Mouse (Mus musculus): ENCODE data around the gene Med16. TPM values are rescaled to one million over a fixed set of nuclear protein-coding genes. Genes with fewer than 3 reads are reported as not detected.
"Not testable (repeated sequence)": the region's sequence is repeated elsewhere in the genome, so short reads cannot be mapped to it uniquely, and the experiment has no call there.

Med16 gene
- total RNA-seq, 1 experiment = 21.0 TPM

DNA sequence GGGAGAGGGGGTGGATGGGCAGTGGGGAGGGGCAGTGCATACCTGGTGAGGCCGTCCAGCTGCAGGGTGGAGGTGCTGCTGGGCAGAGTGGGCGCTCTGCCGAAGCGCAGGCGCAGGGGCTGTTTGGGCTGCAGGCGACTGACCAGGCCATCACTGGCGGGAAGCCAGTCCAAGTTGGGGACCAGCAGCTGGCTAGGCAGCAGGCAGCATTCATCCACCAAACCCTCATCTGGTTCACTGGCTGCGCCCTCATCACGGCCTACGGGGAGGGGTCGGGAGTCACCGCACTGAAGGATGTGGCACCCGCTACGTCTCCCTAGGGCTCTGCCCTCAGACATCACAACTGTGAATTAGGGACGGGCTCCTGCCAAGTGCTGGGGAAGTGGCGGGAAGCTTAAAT lies 12.4 kb downstream of the Med16 start:
- in situ Hi-C loops (cut with MboI; ENCODE audit: low sequenced_read_pairs in 2 of 2, unreplicated experiment in 2 of 2) = no loop called here
- Histone ChIP-seq H3K4me3 (ENCODE audit: insufficient read depth in 1 of 2, low read depth in 1 of 2, low read length in 2 of 2, poor library complexity in 1 of 2, severe bottlenecking in 1 of 2) (no peak overlapping the region), H3K9ac (ENCODE audit: insufficient read depth, low read depth, low read length, poor library complexity, severe bottlenecking) (no peak overlapping the region), H3K27ac (ENCODE audit: insufficient read depth, low read depth, low read length, poor library complexity, severe bottlenecking) (no peak overlapping the region), H3K4me1 (ENCODE audit: control insufficient read depth in 2 of 2, insufficient read depth in 2 of 2, low read length in 2 of 2, poor library complexity in 1 of 2) (peaks cover 1 to 14% of the 10 kb centered on the region in 2 experiments; a peak in 1 of 4 replicates), H3K36me3 (ENCODE audit: control insufficient read depth, insufficient read depth, low read length, poor library complexity, severe bottlenecking) (peaks cover 4% of the 10 kb centered on the region; the same call in 1 of the 2 replicates), H3K9me3 (ENCODE audit: control insufficient read depth, insufficient read depth, low read depth, low read length) (no peaks in the 10 kb centered on the region)
- no peak for TF ChIP-seq MAFK (IDR thresholded peaks at IDR 0.05; ENCODE audit: insufficient read depth, low read depth, low read length)
- TF ChIP-seq ZC3H11A (IDR thresholded peaks at IDR 0.05; ENCODE audit: borderline replicate concordance, low read depth, low read length) = no peak
- no peak for TF ChIP-seq CHD2 (IDR thresholded peaks at IDR 0.05; ENCODE audit: low read depth, low read length)
- no peak for TF ChIP-seq ZNF384 (IDR thresholded peaks at IDR 0.05; ENCODE audit: low read depth, low read length)
- TF ChIP-seq HCFC1 (IDR thresholded peaks at IDR 0.05; ENCODE audit: borderline replicate concordance, insufficient read depth, low read length) = no peak
- no peak for DNase-seq (ENCODE audit: low read depth, low spot score)

DNA sequence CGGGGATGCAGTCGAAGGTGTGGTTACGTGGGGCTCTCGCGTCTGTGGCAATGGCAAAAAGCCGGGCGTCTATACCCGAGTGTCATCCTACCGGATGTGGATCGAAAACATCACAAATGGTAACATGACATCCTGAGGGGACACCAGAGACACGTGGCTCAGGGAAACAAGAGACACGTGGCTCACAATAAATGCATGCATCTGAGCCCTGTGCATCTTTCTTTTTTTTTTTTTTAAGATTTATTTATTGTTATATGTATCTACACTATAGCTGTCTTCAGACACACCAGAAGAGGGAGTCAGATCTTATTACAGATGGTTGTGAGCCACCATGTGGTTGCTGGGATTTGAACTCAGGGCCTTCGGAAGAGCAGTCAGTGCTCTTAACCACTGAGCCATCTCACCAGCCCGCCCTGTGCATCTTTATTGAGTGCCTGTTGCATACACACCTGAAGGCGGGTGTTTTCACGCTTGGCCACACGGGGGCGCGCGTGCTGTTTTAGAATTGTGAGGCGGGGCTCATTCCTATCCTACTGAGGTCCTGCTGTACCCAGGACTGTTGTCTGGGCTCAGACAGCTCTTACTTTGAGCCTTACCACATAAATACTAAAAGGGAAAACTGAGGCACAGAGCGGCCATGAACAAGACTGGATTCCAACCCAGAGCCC lies 16.1 kb downstream of the Med16 start:
- peak; percentile 86 for DNase-seq (ENCODE audit: low read depth, low spot score)
- H3K27ac ChIP-seq (ENCODE audit: insufficient read depth, low read depth, low read length, poor library complexity, severe bottlenecking); H3K36me3 ChIP-seq (ENCODE audit: control insufficient read depth, insufficient read depth, low read length, poor library complexity, severe bottlenecking): not testable (repeated sequence)

GRCm38 (mm10) chr10:79890670-79891069 lies 18.1 kb downstream of the Med16 start, which contains the start of gene Cfd:
Gene Cfd (plus strand): TSS chr10:79890853.
- Histone ChIP-seq H3K9me3 (ENCODE audit: control insufficient read depth, insufficient read depth, low read depth, low read length) (no peaks in the 10 kb centered on the region), H3K9ac (ENCODE audit: insufficient read depth, low read depth, low read length, poor library complexity, severe bottlenecking) (no peak within 1 kb of the TSS), H3K27ac (ENCODE audit: insufficient read depth, low read depth, low read length, poor library complexity, severe bottlenecking) (no peak within 1 kb of the TSS), H3K4me1 (ENCODE audit: control insufficient read depth in 2 of 2, insufficient read depth in 2 of 2, low read length in 2 of 2, poor library complexity in 1 of 2) (no peaks in the 10 kb centered on the region; a peak in 1 of 4 replicates), H3K4me3 (ENCODE audit: insufficient read depth in 1 of 2, low read depth in 1 of 2, low read length in 2 of 2, poor library complexity in 1 of 2, severe bottlenecking in 1 of 2) (no peak within 1 kb of the TSS), H3K36me3 (ENCODE audit: control insufficient read depth, insufficient read depth, low read length, poor library complexity, severe bottlenecking) (peaks cover 4% of the 10 kb centered on the region; the same call in 1 of the 2 replicates)
- in situ Hi-C loops (cut with MboI; ENCODE audit: low sequenced_read_pairs in 2 of 2, unreplicated experiment in 2 of 2) = no loop called here
- DNase-seq (ENCODE audit: low read depth, low spot score) = no peak
- no peak for TF ChIP-seq ZC3H11A (IDR thresholded peaks at IDR 0.05; ENCODE audit: borderline replicate concordance, low read depth, low read length)
- TF ChIP-seq ZNF384 (IDR thresholded peaks at IDR 0.05; ENCODE audit: low read depth, low read length) = no peak
- no peak for TF ChIP-seq MAFK (IDR thresholded peaks at IDR 0.05; ENCODE audit: insufficient read depth, low read depth, low read length)
- TF ChIP-seq CHD2 (IDR thresholded peaks at IDR 0.05; ENCODE audit: low read depth, low read length) = no peak
- TF ChIP-seq HCFC1 (IDR thresholded peaks at IDR 0.05; ENCODE audit: borderline replicate concordance, insufficient read depth, low read length) = no peak

More for the DNA sequence above, 16.1 kb downstream of the Med16 start:
- H3K4me3 ChIP-seq (ENCODE audit: insufficient read depth in 1 of 2, low read depth in 1 of 2, low read length in 2 of 2, poor library complexity in 1 of 2, severe bottlenecking in 1 of 2); H3K9ac ChIP-seq (ENCODE audit: insufficient read depth, low read depth, low read length, poor library complexity, severe bottlenecking); H3K9me3 ChIP-seq (ENCODE audit: control insufficient read depth, insufficient read depth, low read depth, low read length); in situ Hi-C loops (cut with MboI; ENCODE audit: low sequenced_read_pairs in 2 of 2, unreplicated experiment in 2 of 2); H3K4me1 ChIP-seq (ENCODE audit: control insufficient read depth in 2 of 2, insufficient read depth in 2 of 2, low read length in 2 of 2, poor library complexity in 1 of 2): not testable (repeated sequence)
- peak; percentile 48; the same call in 1 of the 2 replicates for TF ChIP-seq ZC3H11A (IDR thresholded peaks at IDR 0.05; ENCODE audit: borderline replicate concordance, low read depth, low read length)
- TF ChIP-seq ZNF384 (IDR thresholded peaks at IDR 0.05; ENCODE audit: low read depth, low read length) = peak; percentile 22; the same call in 1 of the 2 replicates

DNA sequence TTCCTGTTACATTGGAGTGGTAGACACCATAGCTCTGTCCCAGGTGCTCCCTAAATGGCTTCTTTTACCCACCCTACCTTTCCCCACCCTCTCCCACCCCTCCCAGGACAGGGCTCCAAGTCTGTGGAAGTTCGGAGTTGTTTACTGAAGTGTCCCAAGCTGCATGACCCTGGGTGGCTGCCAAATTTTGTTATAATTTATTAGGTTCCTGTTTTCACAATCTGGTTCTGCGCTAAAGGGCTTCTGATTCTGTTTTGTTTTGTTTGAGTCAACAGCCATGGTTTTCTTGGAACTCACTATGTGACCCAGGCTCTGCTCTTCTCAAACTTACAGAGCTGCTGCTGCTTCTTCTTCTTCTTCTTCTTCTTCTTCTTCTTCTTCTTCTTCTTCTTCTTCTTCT lies 19.3 kb downstream of the Med16 start:
- no peaks in the 10 kb centered on the region; a peak in 1 of 4 replicates for H3K4me1 ChIP-seq (ENCODE audit: control insufficient read depth in 2 of 2, insufficient read depth in 2 of 2, low read length in 2 of 2, poor library complexity in 1 of 2)
- in situ Hi-C loops (cut with MboI; ENCODE audit: low sequenced_read_pairs in 2 of 2, unreplicated experiment in 2 of 2) = no loop called here
- H3K36me3 ChIP-seq (ENCODE audit: control insufficient read depth, insufficient read depth, low read length, poor library complexity, severe bottlenecking) = no peaks in the 10 kb centered on the region
- TF ChIP-seq HCFC1 (IDR thresholded peaks at IDR 0.05; ENCODE audit: borderline replicate concordance, insufficient read depth, low read length) = no peak
- H3K27ac ChIP-seq (ENCODE audit: insufficient read depth, low read depth, low read length, poor library complexity, severe bottlenecking) = no peak overlapping the region
- H3K9me3 ChIP-seq (ENCODE audit: control insufficient read depth, insufficient read depth, low read depth, low read length) = no peaks in the 10 kb centered on the region
- no peak for DNase-seq (ENCODE audit: low read depth, low spot score)
- H3K9ac ChIP-seq (ENCODE audit: insufficient read depth, low read depth, low read length, poor library complexity, severe bottlenecking) = no peak overlapping the region
- no peak overlapping the region for H3K4me3 ChIP-seq (ENCODE audit: insufficient read depth in 1 of 2, low read depth in 1 of 2, low read length in 2 of 2, poor library complexity in 1 of 2, severe bottlenecking in 1 of 2)

GRCm38 (mm10) chr10:79886611-79887010 lies 22.1 kb downstream of the Med16 start:
- Histone ChIP-seq H3K4me1 (ENCODE audit: control insufficient read depth in 2 of 2, insufficient read depth in 2 of 2, low read length in 2 of 2, poor library complexity in 1 of 2) (peaks cover 0 to 8% of the 10 kb centered on the region in 2 experiments; a peak in 1 of 4 replicates), H3K4me3 (ENCODE audit: insufficient read depth in 1 of 2, low read depth in 1 of 2, low read length in 2 of 2, poor library complexity in 1 of 2, severe bottlenecking in 1 of 2) (no peak overlapping the region), H3K9me3 (ENCODE audit: control insufficient read depth, insufficient read depth, low read depth, low read length) (no peaks in the 10 kb centered on the region), H3K36me3 (ENCODE audit: control insufficient read depth, insufficient read depth, low read length, poor library complexity, severe bottlenecking) (no peaks in the 10 kb centered on the region), H3K9ac (ENCODE audit: insufficient read depth, low read depth, low read length, poor library complexity, severe bottlenecking) (no peak overlapping the region), H3K27ac (ENCODE audit: insufficient read depth, low read depth, low read length, poor library complexity, severe bottlenecking) (no peak overlapping the region)
- DNase-seq (ENCODE audit: low read depth, low spot score) = no peak
- in situ Hi-C loops (cut with MboI; ENCODE audit: low sequenced_read_pairs in 2 of 2, unreplicated experiment in 2 of 2) = no loop called here
- no peak for TF ChIP-seq HCFC1 (IDR thresholded peaks at IDR 0.05; ENCODE audit: borderline replicate concordance, insufficient read depth, low read length)
- TF ChIP-seq ZC3H11A (IDR thresholded peaks at IDR 0.05; ENCODE audit: borderline replicate concordance, low read depth, low read length) = no peak
